Mouse (Mus musculus) gonadal fat pad, adult 2 months (tissue): ENCODE data around the gene U2af2. TPM values are rescaled to one million over a fixed set of nuclear protein-coding genes. Genes with fewer than 3 reads are reported as not detected.
"Not testable (repeated sequence)": the region's sequence is repeated elsewhere in the genome, so short reads cannot be mapped to it uniquely, and the experiment has no call there.

Source experiments
- DNase-seq: peaks from one replicate; pipeline ENCODE4 v3.0.0-alpha.2; 2012; ENCODE audit warnings: low read depth
- polyA plus RNA-seq: library from polyadenylated mRNA; depleted of rRNA; stranded (reverse); fragments of >200 nt; gene quantifications from 2 replicates; pipeline ENCODE4 v1.2.3, GENCODE M21; 2012

Gene U2af2
- polyA plus RNA-seq, 1 experiment, result 163 TPM

DNA sequence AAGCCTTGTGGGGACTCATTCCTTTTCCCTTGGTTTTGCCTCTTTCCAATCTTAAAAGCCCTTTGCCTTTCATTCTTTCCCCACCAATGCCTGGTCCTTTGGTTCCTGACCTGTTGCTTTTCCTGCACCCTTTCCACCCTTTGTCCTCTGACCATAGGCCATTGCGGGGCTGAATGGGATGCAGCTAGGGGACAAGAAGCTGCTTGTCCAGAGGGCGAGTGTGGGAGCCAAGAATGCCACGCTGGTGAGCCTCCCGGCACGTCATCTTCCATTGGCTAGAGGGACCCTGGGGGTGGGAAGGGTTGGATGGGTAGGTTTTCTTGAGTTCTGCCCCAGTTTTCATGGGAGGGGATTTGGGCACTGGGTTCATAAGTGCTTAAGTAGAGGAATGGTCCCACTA lies 13.0 kb downstream of the U2af2 start:
- no peak for DNase-seq

DNA sequence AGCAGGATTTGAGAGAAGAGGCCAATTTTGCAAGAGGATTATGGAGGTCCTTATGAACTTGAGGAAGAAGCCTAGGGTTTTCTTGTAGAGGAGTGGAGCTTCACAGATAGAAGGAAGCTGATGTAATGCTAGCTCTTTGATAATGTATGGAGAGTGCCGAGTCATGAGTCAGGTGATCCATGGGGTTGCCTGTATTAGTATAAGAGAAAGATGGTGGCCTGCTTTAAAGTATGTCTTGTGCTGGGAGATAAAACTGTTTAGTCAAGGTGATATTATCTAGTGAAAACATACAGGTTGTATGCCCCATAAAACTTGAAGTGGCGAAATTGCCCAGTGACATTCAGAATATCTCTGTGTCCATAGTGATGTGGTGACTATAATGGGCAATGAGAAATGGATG lies 15.0 kb downstream of the U2af2 start:
- no peak for DNase-seq

DNA sequence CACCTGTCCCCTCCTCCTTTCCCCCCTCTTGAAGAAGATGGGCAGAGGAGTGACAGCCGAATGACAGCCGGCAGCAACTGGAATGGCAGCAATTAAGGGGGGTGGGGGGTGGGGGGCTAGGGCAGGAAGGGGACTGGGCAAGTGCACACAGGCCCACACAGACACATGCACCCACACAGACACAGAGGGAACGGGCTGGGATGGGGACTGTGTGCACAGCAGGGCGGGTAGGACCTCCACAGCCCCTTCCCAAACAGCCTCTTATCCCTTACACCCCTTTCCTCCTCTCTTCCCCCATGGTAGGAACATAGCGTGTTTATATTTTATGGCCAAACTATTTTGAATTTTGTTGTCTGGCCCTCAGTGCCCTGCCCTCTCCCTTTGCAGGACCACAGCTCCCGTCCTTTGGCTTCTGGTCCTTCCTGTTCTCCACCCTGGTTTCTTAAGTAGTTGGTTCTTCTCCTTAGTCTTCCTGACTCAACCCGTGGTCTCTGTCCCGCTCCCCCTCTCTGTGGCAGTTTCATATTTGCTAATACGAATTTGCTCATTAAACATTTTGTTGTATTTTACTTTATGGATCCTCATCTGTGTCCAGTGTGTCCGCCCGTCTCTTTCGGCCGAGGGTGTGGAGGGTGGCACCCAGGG lies 17.5 kb downstream of the U2af2 start:
- not testable (repeated sequence) for DNase-seq

- peak; percentile 50 for DNase-seq
Observed at GRCm38 (mm10) chr7:5080010-5080751, 18.2 kb downstream of the U2af2 start, which contains the start of gene Epn1. Gene Epn1 (plus strand): TSS chr7:5080235.

- DNase-seq, result no peak
Observed at GRCm38 (mm10) chr7:5080815-5081214, 18.9 kb downstream of the U2af2 start.

DNA sequence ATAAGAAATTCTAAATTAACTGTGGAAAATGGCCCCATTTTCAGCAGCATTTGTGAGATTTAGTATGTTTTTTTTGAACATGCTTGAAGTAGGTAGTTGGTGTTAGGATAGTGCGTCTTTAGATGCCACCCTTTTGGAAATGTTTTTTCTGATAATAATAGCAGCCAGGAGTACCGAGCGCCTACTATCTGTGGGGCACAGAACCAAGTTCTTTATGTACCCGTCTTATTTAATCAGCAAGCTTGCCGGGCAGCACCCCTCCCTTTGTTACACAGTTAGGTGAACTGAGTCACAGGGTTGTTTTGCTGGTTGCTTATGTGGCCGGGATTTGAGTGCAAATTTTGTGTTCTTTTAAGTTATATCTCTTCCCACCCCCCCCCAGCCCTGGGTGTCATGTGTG lies 19.3 kb downstream of the U2af2 start:
- DNase-seq, result no peak

GRCm38 (mm10) chr7:5081939-5082338 lies 20.0 kb downstream of the U2af2 start:
- DNase-seq, result no peak

DNA sequence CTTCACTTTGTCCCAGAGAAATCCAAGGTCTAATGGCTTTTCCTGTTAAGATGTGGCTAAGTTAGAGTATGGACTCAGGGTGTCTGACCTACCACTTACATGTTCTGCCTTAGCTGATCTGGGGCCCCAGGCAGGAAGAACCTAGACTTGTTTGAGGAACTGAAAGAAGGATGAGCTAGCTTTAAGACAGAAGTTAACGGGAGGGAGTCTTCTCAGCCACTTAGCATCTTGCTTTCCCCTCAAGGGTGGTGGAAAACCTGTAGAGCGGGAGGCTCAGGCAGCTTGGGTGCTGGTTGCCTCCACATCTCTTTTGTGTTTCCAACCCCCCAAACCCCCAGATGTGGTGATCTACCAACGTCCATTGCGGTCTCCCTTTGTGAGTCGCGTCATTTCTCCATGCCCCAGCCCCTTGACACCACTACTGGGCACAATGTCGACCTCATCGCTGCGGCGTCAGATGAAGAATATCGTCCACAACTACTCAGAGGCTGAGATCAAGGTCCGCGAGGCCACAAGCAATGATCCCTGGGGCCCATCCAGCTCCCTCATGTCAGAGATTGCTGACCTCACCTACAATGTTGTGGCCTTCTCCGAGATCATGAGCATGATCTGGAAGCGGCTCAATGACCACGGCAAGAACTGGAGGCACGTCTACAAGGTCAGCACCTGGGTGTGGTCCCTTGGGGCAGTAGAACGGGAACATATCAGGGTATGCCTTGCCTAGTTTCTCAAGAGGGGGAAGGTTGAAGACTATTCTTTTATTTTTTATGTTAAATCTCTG lies 21.6 kb downstream of the U2af2 start:
- no peak for DNase-seq

GRCm38 (mm10) chr7:5085512-5085911 lies 23.6 kb downstream of the U2af2 start:
- DNase-seq, result no peak

GRCm38 (mm10) chr7:5086921-5087440 lies 25.0 kb downstream of the U2af2 start:
- no peak for DNase-seq

DNA sequence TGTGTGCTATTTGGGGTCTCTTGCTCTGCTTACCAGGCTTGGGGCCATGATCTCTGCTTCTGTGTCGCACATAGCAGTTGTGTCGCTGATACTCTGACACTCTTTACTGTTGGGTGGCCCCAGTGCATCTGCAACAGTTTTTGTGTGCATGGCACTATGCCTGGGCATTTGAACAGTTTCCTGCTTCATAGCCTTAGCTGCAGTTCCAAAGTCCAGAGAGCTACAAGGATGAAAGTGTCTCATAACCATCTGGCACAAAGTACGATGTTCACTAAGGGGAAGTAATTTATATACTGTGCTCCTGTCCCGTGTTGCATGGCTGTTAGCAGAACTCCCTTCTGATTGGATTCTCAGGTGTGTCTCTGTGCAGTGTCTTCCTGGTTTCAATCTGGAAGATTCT lies 25.9 kb downstream of the U2af2 start:
- no peak for DNase-seq

GRCm38 (mm10) chr7:5089853-5090252 lies 27.9 kb downstream of the U2af2 start:
- DNase-seq, result no peak

DNA sequence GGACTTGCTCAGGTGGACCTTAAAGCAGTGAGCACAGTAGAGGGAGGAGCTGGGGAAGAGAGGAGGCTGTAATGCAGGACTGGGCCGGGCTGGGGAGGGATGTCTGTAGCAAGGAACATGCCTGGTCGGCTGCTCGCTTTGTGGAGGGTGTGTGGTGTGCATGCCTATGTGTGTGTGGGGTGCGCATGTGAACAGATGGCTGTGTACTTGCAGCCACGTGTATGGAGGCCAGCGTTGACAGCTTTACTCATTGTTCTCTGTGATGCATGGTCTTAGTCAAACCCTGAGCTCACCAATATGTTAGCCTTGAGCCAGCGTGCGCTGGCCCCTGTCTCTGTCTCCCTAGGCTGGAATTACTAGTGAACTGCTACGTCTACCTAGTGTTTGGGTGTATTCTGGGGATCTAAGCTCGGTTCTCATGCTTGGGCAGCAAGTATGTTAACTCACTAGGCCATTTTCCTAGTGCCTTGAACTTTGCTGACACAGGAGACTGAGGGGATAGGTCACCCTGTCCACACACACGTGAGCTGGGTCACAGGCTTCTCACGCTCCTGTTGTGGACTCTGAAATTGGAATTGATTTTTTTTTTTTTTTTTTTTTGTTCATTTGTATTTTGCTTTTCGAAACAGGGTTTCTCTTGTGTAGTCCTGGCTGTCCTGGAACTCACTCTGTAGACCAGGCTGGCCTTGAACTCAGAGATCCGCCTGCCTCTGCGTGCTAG lies 29.2 kb downstream of the U2af2 start:
- DNase-seq, result no peak

DNA sequence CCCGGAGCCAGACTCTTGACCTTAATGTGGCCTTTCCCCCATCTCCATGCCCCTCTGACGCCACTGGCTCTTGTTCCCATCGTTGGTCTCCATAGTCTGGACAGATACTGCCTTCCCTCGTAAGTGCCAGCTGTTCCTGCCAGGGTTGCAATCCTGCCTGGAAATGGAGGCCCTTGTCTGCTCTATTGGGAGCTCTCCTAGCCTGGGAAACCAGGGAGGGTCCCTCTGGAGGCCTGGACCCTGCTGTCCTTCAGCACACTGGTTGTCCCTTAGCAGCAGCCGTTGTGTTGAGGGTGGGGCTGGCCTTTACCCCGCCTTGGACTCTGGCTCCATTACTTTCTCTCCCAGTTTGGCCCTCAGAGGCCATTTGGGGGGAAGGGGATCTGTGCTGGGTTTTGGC lies 30.4 kb downstream of the U2af2 start:
- DNase-seq, result no peak

GRCm38 (mm10) chr7:5092831-5093510 lies 31.0 kb downstream of the U2af2 start:
- DNase-seq, result no peak

GRCm38 (mm10) chr7:5098769-5099168 lies 36.8 kb downstream of the U2af2 start:
- DNase-seq, result no peak

DNA sequence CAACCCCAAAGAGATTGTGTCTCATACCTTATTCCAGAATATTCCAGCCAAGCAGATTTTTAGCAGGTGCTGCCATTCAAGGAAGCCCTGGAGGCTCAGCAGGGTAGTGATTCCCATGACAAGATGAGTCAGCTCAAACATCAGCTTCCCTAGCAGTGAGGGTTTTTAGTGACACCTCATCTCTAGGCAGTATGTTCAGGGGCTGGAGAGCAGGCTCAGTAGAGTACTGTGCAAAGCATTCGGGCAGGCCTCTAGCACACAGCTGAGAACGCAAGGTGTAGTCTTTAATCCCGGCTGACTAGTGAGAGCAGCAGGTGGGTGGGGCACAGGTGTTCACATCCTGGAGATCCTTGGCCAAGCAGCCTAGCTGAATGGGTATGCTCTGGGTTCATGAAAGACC lies 37.9 kb downstream of the U2af2 start:
- no peak for DNase-seq

- no peak for DNase-seq
Observed at GRCm38 (mm10) chr7:5101066-5101663, 39.2 kb downstream of the U2af2 start.

GRCm38 (mm10) chr7:5102564-5102963 lies 40.6 kb downstream of the U2af2 start:
- no peak for DNase-seq

GRCm38 (mm10) chr7:5108272-5108671 lies 46.3 kb downstream of the U2af2 start:
- DNase-seq, result no peak

GRCm38 (mm10) chr7:5109301-5109700 lies 47.4 kb downstream of the U2af2 start:
- DNase-seq, result no peak
